Mouse (Mus musculus): ENCODE data around the gene Parp8.

The Parp8 gene

GRCm38 (mm10) chr13:116830984-116831383, 194.4 kb downstream of the Parp8 start:
- no peak for DNase-seq

GRCm38 (mm10) chr13:116829015-116829414, 196.3 kb downstream of the Parp8 start:
- DNase-seq: no peak

GRCm38 (mm10) chr13:116811456-116811855, 213.9 kb downstream of the Parp8 start:
- DNase-seq: no peak
